Mouse (Mus musculus) adrenal gland, postnatal 36 days (tissue): Measurements from ENCODE around the gene S100a3. TPM values are rescaled to one million over a fixed set of nuclear protein-coding genes. Genes with fewer than 3 reads are reported as not detected.

Source experiments
- DNase-seq, 2 experiments: peaks; one replicate each; pipeline ENCODE4 v3.0.0; 2021; ENCODE audit warnings: mixed read lengths in 1 of 2
- total RNA-seq, 2 experiments: library from RNA; stranded (reverse); gene quantifications; 2 replicates each; pipeline ENCODE4 v1.2.3; 2021

Gene S100a3
- total RNA-seq, 2 experiments from 2014 or later, result 0.46 TPM; not detected in 1

DNA sequence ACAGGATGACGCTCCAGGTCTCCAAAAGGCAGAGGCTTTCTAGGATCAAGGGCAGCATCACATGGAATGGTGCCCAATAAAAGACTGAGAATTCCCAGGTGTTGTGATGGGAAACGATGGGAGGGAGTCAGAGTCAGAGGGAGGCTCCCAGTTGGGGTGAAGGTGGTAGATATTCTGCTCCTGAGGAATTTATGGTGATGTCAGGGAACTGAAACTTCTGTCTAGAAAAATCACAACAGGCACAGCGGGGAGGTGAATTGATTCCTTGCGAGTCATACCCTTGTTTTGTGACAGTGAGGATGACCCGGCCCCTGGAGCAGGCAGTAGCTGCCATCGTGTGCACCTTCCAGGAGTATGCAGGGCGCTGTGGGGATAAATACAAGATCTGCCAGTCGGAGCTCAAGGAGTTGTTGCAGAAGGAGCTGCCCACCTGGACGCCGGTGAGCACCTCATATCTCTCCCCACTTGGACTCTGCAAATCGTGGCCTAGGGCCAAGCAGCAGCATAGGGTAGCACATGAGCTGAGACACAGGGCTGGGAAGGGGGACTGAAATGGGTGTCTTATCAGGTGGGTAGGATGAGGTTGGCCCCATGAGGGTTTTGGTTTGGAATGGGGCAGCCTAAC lies 41.2 kb downstream of the S100a3 start, which contains the start of gene Gm42674:
Gm42674 (plus strand) TSS at position 419 of the 625 bp plus-strand sequence.
- DNase-seq, result no peak

DNA sequence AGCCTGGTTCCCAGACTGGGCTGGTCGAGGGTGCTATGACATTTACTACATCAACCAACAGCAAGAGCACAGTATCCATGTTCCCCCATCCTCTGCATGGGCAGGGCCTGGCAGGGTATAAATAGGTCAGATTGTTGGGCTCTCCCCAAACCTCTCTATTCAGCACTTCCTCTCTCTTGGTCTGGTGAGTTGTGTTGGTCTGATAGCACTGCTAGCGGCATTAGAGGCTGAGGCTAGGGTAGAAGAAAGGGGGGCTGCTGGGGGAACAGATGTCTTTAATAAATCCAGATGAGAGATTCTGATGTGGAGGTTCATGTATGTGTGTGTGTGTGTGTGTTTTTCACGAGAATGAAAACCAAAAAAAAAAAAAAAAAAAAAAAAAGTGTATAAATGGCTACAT lies 43.2 kb downstream of the S100a3 start, which contains the start of gene S100a4:
S100a4 (plus strand) TSS at position 149 of the 400 bp plus-strand sequence.
- DNase-seq, result no peak

DNA sequence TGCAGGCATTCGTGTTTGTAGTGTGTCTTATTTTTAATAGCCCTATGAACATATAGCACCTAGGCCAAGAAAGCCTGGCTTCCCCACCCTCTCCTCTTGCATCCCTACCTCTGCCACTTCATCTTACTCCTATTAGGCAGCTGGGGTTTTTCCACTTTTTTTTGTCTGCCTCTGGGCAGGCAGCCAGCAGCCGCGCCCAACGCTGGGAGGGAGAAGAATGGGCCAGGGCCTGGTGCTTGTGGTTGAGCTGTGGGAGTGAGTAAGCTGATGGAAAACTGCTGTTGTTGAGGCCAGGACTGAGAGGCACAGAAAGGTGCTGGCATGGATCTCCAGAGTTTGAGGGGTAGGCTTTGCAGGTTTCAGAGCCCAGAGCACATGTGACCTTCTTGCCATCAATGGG lies 44.0 kb downstream of the S100a3 start:
- peak; percentile 87 to 89 for DNase-seq

DNA sequence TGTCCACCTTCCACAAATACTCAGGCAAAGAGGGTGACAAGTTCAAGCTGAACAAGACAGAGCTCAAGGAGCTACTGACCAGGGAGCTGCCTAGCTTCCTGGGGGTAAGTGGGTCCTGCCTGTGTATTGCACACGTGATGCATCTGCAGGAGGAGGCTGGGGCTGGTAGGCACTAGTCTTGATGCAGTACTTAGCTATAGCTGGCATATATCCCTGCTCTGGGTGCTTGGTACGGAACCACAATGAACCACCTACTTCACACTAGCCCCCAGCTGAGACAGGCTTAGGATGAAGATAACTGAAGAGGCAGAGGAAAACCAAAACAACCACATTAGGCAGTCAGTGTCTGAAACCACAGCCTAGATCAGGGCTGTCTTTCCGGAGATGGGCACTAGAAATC lies 44.7 kb downstream of the S100a3 start:
- no peak for DNase-seq

GRCm38 (mm10) chr3:90605736-90606135 lies 45.4 kb downstream of the S100a3 start:
- no peak for DNase-seq

DNA sequence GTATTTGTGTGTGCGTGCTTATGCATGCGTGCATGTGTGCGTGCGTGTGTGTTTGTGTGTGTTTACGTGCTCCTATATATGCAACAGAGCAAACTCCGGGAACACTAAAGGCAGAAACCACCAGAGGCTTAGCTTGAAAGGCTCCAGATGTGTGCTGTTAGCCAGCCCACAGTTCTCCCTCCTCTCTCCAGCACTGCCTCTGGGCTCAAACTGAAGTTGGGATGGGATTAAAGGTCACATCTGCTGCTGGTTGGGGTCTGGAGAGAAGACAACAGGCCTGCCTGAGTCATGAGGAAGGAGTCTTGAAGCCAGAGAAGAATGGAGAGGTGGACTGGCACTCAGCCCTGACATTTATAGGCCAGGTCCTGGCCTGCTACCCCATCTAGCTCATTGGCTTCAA lies 45.8 kb downstream of the S100a3 start:
- no peak for DNase-seq

DNA sequence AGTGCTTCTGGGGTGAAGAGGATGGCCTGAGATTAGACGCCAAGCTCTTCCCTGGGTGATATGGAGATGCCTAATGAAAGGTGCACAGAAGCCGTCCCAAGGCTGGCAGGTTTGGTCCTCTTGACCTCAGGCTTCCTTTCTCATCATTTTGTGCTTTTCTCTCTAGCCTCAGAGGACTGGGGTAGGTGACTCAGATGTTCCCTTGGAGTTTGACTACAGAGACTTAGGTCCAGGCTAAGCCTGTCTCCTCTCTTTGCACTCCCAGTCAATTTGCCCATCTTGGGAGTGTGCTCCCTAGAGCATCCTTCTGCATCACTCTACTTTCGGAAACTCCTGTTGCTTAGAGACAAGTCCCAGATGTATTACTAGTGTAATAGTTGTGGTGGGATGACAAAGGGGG lies 47.0 kb downstream of the S100a3 start:
- no peak for DNase-seq

DNA sequence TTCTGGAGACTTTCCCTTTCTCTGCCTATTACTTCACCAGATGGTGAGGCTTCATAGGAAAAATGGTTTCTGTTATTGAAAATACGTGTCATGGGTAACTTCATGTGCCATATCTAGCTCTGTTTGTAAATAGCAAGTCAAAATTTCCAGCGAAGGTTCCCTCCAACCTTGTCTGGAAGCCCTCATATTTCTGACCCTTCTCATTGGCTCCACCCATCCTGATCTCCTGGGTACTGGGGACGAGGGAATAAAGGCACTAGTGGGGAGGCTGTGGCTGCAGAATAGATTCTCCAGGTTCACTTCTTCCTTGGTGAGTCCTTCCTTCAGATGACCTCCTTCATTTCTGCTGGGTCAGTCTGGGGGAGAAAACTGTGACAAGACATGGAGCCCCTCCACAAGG lies 47.8 kb downstream of the S100a3 start, which contains the start of gene S100a5:
S100a5 (plus strand) TSS at position 301 of the 400 bp plus-strand sequence.
- DNase-seq, result no peak

DNA sequence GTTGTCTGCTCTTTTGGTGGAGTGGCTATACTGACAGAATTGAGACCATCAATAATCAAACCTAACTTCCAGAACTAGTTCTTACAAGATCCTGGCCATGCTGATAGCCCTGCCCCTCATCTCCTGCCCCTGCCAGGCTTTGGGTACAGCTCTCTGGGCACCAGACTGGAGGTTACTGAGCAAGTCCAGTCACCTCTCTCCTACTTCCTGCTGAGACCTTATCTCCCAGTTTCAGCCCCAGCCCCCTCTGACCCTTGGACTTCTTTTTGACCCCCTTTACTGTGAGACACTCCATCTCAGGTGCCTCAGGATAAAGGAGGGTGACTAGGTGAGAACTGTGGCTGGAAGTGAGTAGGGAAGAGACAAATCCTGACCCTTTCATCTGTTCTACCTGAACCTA lies 48.7 kb downstream of the S100a3 start:
- DNase-seq, result no peak

DNA sequence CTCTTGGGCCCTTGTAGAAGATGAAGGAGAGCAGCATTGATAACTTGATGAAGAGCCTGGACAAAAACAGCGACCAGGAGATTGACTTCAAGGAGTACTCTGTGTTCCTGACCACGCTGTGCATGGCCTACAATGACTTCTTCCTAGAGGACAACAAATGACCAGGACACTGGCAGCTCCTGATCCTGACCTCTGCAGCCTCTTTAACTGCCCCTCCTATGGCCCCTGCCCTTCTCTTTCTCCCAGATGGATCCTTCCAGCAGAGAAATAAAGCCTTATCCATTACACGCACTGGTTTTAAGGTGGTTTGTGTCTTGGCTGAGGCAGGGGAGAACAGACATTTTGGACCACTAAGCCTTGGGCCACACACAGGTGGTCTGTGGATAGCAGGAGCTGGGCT lies 51.1 kb downstream of the S100a3 start:
- DNase-seq, result no peak

DNA sequence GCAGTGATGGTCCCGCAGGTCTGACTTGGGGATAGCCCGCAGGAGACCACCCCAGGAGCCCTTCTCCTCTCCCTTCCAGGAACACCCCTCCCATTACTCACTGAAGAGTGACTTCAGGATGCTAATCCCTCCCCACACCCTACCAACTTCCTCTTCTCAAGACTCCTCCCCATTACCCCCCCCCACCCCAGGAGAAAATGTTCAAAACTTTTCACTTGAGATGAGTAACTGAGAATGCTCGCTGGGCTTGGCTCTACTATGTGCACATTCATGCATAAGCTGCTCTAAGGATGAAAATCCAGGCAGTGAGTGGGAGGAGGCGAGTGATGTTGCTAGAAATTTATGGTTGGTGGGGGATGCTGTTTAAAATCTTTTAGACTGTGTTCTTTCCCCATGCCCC lies 51.7 kb downstream of the S100a3 start:
- no peak for DNase-seq

DNA sequence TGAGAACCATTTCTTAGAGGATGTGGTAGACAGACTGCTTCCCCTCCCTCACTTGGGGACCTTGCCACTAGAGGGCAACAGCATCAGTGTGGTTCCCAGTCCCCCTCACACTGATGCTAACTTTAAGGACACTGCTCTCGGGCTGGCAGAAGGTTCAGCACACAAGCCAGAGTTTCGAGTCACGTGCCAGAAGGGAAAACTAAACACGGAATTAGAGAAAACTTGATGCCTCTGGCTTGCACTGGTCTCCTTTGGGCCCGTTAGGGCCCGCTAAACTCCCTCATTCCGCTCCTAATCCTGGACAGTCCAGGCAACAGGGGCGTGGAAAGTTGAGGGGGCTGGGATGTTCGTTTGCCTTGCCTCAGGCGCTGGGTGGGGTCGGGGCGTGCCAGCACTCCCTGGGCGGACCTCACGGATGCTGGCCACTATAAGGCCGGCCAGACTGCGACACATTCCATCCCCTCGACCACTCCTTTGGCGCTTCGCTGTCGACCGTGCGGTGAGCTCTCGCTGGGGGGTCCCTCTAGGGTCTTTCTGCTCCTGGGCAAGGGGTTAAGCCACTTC lies 52.4 kb downstream of the S100a3 start, which contains the start of gene S100a6:
S100a6 (plus strand) TSS at position 155 of the 564 bp plus-strand sequence.
- peak; percentile 57 to 75 for DNase-seq

- no peak for DNase-seq
Observed at GRCm38 (mm10) chr3:90613461-90614147, 53.2 kb downstream of the S100a3 start.

GRCm38 (mm10) chr3:90614148-90614530 lies 53.8 kb downstream of the S100a3 start:
- no peak for DNase-seq

- DNase-seq, result no peak
Observed at GRCm38 (mm10) chr3:90614611-90615251, 54.4 kb downstream of the S100a3 start.

DNA sequence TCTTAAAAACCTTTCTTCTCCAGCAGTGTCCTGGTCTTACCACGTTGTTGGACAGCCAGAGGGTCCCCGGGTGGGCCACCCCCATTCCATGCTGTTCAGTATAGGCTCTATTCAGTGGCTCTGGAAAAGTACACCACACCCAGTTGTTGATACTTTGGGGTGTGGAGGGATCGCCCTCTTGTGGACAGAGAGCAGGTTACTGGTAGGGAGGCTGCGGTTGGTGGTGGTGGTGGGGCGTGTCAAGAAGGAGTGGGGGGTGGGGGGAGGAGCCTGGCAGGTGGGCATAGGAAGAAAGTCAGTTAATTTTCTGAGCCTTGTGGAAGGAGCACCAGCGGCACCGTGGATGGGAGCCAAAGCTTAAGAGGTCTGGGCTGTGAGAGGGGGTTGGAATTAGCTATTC lies 55.0 kb downstream of the S100a3 start:
- DNase-seq, result peak; percentile 77 to 82

DNA sequence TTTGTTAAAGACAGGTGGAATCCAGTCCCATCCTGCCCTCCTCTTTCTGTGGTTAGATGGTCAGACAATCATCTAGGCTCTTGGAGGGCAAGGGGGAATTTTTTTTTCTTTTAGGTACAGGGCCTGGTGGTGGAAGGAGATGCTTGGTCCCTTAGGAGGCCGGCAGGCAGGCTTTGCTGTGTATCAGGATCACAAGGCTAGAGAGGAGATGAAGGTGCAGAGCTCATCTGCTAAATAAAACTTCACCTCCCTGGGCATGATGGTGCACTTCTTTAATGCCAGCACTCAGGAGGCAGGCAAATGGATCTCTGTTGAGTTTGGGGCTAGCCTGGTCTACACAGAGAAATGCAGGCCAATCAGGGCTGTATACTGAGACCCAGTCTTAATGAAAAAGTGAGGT lies 55.5 kb downstream of the S100a3 start:
- no peak for DNase-seq

DNA sequence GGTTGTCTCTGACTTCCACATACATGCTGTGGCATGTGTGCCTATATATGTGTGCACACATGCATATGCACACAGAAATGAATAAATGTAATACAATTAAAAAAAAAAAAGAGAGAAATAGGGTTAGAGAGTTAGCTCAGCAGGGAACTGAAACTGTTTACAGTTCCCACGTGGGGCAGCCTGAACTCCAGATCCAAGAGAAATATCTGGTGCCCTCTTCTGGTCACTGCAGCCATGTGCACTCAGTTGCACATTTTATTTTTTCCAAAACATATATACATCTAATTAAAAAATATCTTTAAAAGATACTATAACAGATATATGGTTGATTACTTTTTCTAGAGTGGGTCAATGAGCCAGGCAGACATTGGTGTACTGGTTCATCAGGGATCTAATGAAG lies 57.2 kb downstream of the S100a3 start:
- DNase-seq, result no peak

DNA sequence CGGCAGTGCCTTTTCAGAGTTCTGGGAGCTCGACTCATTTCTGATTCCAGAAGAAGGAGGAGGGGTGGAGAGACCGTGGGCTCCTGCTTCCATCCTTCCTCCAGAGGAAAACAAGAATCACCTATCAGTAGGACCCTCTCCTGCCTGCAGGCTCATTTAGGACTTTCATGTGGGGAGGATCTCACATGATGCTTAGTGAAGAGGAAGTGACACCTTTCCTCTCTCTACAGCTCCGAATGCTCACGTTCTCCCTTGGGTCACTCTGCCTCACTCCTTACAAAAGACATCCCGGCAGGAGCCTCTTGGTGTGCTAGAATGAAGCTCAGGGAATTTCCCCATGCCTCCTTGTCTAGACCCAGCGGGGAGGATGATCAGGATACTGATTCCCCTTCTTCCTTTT lies 61.2 kb downstream of the S100a3 start:
- DNase-seq, result no peak

GRCm38 (mm10) chr3:90623435-90624071 lies 63.2 kb downstream of the S100a3 start:
- peak; percentile 74 to 79 for DNase-seq

DNA sequence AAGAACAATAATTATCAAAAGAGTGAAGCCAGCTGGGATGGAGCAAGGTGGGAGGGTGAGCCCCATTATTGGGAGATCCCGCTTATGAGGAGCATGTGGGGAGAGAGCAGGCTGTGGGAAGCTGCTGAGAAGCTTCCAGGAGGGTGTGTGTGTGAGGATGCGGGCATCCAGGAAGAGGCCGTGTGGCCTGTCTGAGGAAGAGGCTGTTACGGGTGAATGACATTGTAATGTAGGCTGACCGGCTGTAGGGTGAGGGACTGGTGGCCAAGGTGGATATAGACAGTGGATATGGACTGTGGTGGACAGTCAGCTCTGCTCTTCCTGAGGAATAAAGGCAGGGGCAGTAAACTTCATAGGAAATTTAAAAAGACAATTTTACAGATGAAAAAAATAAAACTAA lies 65.1 kb downstream of the S100a3 start:
- DNase-seq, result no peak

GRCm38 (mm10) chr3:90626266-90627021 lies 66.1 kb downstream of the S100a3 start:
- no peak for DNase-seq
